In genomic region chr7:12921705-12922465, GRCm38 (mm10) we compare ENCODE assay signal across 7 mouse cellular contexts. TPM values are rescaled to one million over a fixed set of nuclear protein-coding genes. Genes with fewer than 3 reads are reported as not detected.
DNase-seq lines count a peak whose midpoint lies in the region; ATAC-seq lines count a peak whose summit lies in the region.

Rps5 (plus strand) TSS chr7:12922290.

- H3K36me3 ChIP-seq in intestine, embryonic 16.5 days (ENCODE audit: control insufficient read depth, insufficient read depth, low read length) = peaks cover 31% of the 10 kb centered on the region
- peaks cover 24% of the 10 kb centered on the region for H3K36me3 ChIP-seq in midbrain, embryonic 11.5 days (ENCODE audit: control insufficient read depth, insufficient read depth, low read length)

- intact Hi-C loops in left cerebral cortex, postnatal 36 days (cut with DNase I) = loop anchor here (2.0 to 5.0 kb wide), 3 partner anchors 27 to 110 kb away; partner anchors contain the start of gene Chmp2a

- H3K9ac ChIP-seq in intestine, embryonic 16.5 days (ENCODE audit: low read depth, low read length) = peak within 1 kb of the TSS; percentile 85
- peak within 1 kb of the TSS; percentile 95 for H3K9ac ChIP-seq in midbrain, embryonic 11.5 days (ENCODE audit: low read length)

- peak within 1 kb of the TSS; percentile 86 for H3K4me3 ChIP-seq in intestine, embryonic 16.5 days (ENCODE audit: low read length)
- peak within 1 kb of the TSS; percentile 92 for H3K4me3 ChIP-seq in midbrain, embryonic 11.5 days (ENCODE audit: low read depth, low read length)

- peak within 1 kb of the TSS; percentile 96 for H3K27ac ChIP-seq in intestine, embryonic 16.5 days (ENCODE audit: low read length)
- H3K27ac ChIP-seq in midbrain, embryonic 11.5 days (ENCODE audit: low read depth, low read length) = peak within 1 kb of the TSS; percentile 89

- no peaks in the 10 kb centered on the region for H3K27me3 ChIP-seq in intestine, embryonic 16.5 days (replicated peaks; ENCODE audit: control insufficient read depth, insufficient read depth, low read length)
- peaks cover 5% of the 10 kb centered on the region for H3K27me3 ChIP-seq in midbrain, embryonic 11.5 days (ENCODE audit: control insufficient read depth, insufficient read depth, low read length)

- peak; percentile 98 for DNase-seq in adrenal gland, adult 8-10 months
- DNase-seq in embryo, embryonic 9.5 days (ENCODE audit: extremely low spot score) = peak; percentile 96
- DNase-seq in gastrocnemius, postnatal 4 days (ENCODE audit: low spot score in 2 of 2) = peak; percentile 97 to 98
- DNase-seq in left cerebral cortex, postnatal 36 days (ENCODE audit: low spot score in 2 of 2) = peak; percentile 98 to 99
- peak; percentile 100 for DNase-seq in midbrain, embryonic 11.5 days (ENCODE audit: low spot score, missing footprints)
- DNase-seq in skeletal muscle tissue, adult 2 months (ENCODE audit: low read depth, low spot score) = peak; percentile 100

- peak within 1 kb of the TSS; percentile 84 for H3K4me2 ChIP-seq in intestine, embryonic 16.5 days (ENCODE audit: low read depth, low read length)
- H3K4me2 ChIP-seq in midbrain, embryonic 11.5 days = peak within 1 kb of the TSS; percentile 98

- H3K4me1 ChIP-seq in intestine, embryonic 16.5 days (ENCODE audit: control insufficient read depth, insufficient read depth, low read length) = peaks cover 17% of the 10 kb centered on the region
- peaks cover 9% of the 10 kb centered on the region for H3K4me1 ChIP-seq in midbrain, embryonic 11.5 days (ENCODE audit: control insufficient read depth, insufficient read depth, low read length)

- under 1% methylated on average over 55 of the region's 55 CpGs for WGBS in intestine, embryonic 16.5 days
- under 1% methylated on average over 55 of the region's 55 CpGs for WGBS in midbrain, embryonic 11.5 days

- H3K9me3 ChIP-seq in intestine, embryonic 16.5 days (ENCODE audit: control insufficient read depth, low read length) = no peaks in the 10 kb centered on the region
- no peaks in the 10 kb centered on the region for H3K9me3 ChIP-seq in midbrain, embryonic 11.5 days (ENCODE audit: control insufficient read depth, low read length)

- ATAC-seq in intestine, embryonic 16.5 days = peak; percentile 98
- peak; percentile 99 for ATAC-seq in midbrain, embryonic 11.5 days (ENCODE audit: low FRiP score)

RNA-seq across cellular contexts. Expression of gene Rps5, which starts in this region (rescaled TPM):
- 100 to 1,000 TPM; 901 to 965 (median 918) TPM for total RNA-seq in adrenal gland, adult 8-10 months (2022)
- 1,000 to 10,000 TPM; 1,104 to 1,266 TPM for total RNA-seq in gastrocnemius, postnatal 4 days (2021)
- 904 and 1,023 TPM in 2 replicates for polyA plus RNA-seq in intestine, embryonic 16.5 days (2015; fragmentation: Nextera tagmentation; extraction: Ambion mirVana)
- 100 to 1,000 TPM; 335 to 413 TPM for total RNA-seq in left cerebral cortex, postnatal 36 days (2021)
- 788 and 866 TPM in 2 replicates for polyA plus RNA-seq in midbrain, embryonic 11.5 days (2014; fragmentation: Nextera tagmentation; extraction: Ambion mirVana)

Comparison
In these comparisons a context has a peak if more than half of its experiments do, and no peak if none do; other contexts are left out.
1. Peak in every context shown above with its lines: DNase-seq, ATAC-seq, H3K4me3 ChIP-seq and H3K27ac ChIP-seq.